Mouse (Mus musculus): ENCODE data around the gene Cpne2. TPM values are rescaled to one million over a fixed set of nuclear protein-coding genes. Genes with fewer than 3 reads are reported as not detected.

The Cpne2 gene
- polyA plus RNA-seq, 1 experiment from 2014 or later = 7.6 TPM

GRCm38 (mm10) chr8:94540889-94541795 is 8.4 kb downstream of the Cpne2 start:
- H3K4me3 ChIP-seq (ENCODE audit: low read depth, low read length) = no peak overlapping the region
- H3K27ac ChIP-seq (ENCODE audit: low read depth, low read length) = no peak overlapping the region
- no peak for ATAC-seq (replicated peaks; ENCODE audit: insufficient number of reproducible peaks, low FRiP score, low TSS enrichment)

GRCm38 (mm10) chr8:94543981-94544380 is 11.2 kb downstream of the Cpne2 start:
- Histone ChIP-seq H3K27ac (ENCODE audit: low read depth, low read length) (no peak overlapping the region), H3K4me1 (ENCODE audit: control insufficient read depth, insufficient read depth, low read length) (peaks cover 4% of the 10 kb centered on the region; the same call in 1 of the 2 replicates), H3K27me3 (ENCODE audit: control insufficient read depth, insufficient read depth, low read length) (no peaks in the 10 kb centered on the region), H3K4me3 (ENCODE audit: low read depth, low read length) (no peak overlapping the region), H3K9me3 (replicated peaks; ENCODE audit: control insufficient read depth, low read length) (no peaks in the 10 kb centered on the region), H3K36me3 (ENCODE audit: control insufficient read depth, insufficient read depth, low read length) (no peaks in the 10 kb centered on the region), H3K4me2 (no peak overlapping the region), H3K9ac (ENCODE audit: low read depth, low read length) (no peak overlapping the region)
- 60% methylated on average over 8 of the region's 8 CpGs for WGBS (ENCODE audit: insufficient replicate concordance)
- no peak for ATAC-seq (replicated peaks; ENCODE audit: insufficient number of reproducible peaks, low FRiP score, low TSS enrichment)

More at GRCm38 (mm10) chr8:94540889-94541795, 8.4 kb downstream of the Cpne2 start:
- no peak overlapping the region for H3K9ac ChIP-seq (ENCODE audit: low read depth, low read length)
- H3K4me2 ChIP-seq = no peak overlapping the region
- peaks cover 4% of the 10 kb centered on the region; the same call in 1 of the 2 replicates for H3K4me1 ChIP-seq (ENCODE audit: control insufficient read depth, insufficient read depth, low read length)
- H3K27me3 ChIP-seq (ENCODE audit: control insufficient read depth, insufficient read depth, low read length) = peaks cover 8% of the 10 kb centered on the region
- 70% methylated on average over 18 of the region's 18 CpGs for WGBS (ENCODE audit: insufficient replicate concordance)
- H3K36me3 ChIP-seq (ENCODE audit: control insufficient read depth, insufficient read depth, low read length) = no peaks in the 10 kb centered on the region
- H3K9me3 ChIP-seq (replicated peaks; ENCODE audit: control insufficient read depth, low read length) = no peaks in the 10 kb centered on the region

- Histone ChIP-seq H3K9ac (ENCODE audit: low read depth, low read length) (no peak overlapping the region), H3K36me3 (ENCODE audit: control insufficient read depth, insufficient read depth, low read length) (no peaks in the 10 kb centered on the region), H3K9me3 (replicated peaks; ENCODE audit: control insufficient read depth, low read length) (no peaks in the 10 kb centered on the region), H3K27ac (ENCODE audit: low read depth, low read length) (no peak overlapping the region), H3K27me3 (ENCODE audit: control insufficient read depth, insufficient read depth, low read length) (no peaks in the 10 kb centered on the region), H3K4me3 (ENCODE audit: low read depth, low read length) (no peak overlapping the region), H3K4me2 (no peak overlapping the region), H3K4me1 (ENCODE audit: control insufficient read depth, insufficient read depth, low read length) (peaks cover 5% of the 10 kb centered on the region)
- no peak for ATAC-seq (replicated peaks; ENCODE audit: insufficient number of reproducible peaks, low FRiP score, low TSS enrichment)
- WGBS (ENCODE audit: insufficient replicate concordance) = 78% methylated on average over 5 of the region's 5 CpGs
Measured at GRCm38 (mm10) chr8:94549041-94549440, 16.3 kb downstream of the Cpne2 start.

GRCm38 (mm10) chr8:94549482-94549881 is 16.7 kb downstream of the Cpne2 start:
- no peak overlapping the region for H3K27ac ChIP-seq (ENCODE audit: low read depth, low read length)

GRCm38 (mm10) chr8:94549998-94550397 is 17.2 kb downstream of the Cpne2 start:
- Histone ChIP-seq H3K4me1 (ENCODE audit: control insufficient read depth, insufficient read depth, low read length) (peaks cover 5% of the 10 kb centered on the region), H3K9me3 (replicated peaks; ENCODE audit: control insufficient read depth, low read length) (no peaks in the 10 kb centered on the region), H3K4me3 (ENCODE audit: low read depth, low read length) (no peak overlapping the region), H3K27ac (ENCODE audit: low read depth, low read length) (no peak overlapping the region), H3K4me2 (no peak overlapping the region), H3K27me3 (ENCODE audit: control insufficient read depth, insufficient read depth, low read length) (no peaks in the 10 kb centered on the region), H3K36me3 (ENCODE audit: control insufficient read depth, insufficient read depth, low read length) (no peaks in the 10 kb centered on the region), H3K9ac (ENCODE audit: low read depth, low read length) (no peak overlapping the region)
- 68% methylated on average over 5 of the region's 5 CpGs for WGBS (ENCODE audit: insufficient replicate concordance)
- no peak for ATAC-seq (replicated peaks; ENCODE audit: insufficient number of reproducible peaks, low FRiP score, low TSS enrichment)

More at GRCm38 (mm10) chr8:94549482-94549881, 16.7 kb downstream of the Cpne2 start:
- Histone ChIP-seq H3K4me3 (ENCODE audit: low read depth, low read length) (no peak overlapping the region), H3K27me3 (ENCODE audit: control insufficient read depth, insufficient read depth, low read length) (no peaks in the 10 kb centered on the region), H3K9me3 (replicated peaks; ENCODE audit: control insufficient read depth, low read length) (no peaks in the 10 kb centered on the region), H3K36me3 (ENCODE audit: control insufficient read depth, insufficient read depth, low read length) (no peaks in the 10 kb centered on the region), H3K9ac (ENCODE audit: low read depth, low read length) (no peak overlapping the region), H3K4me2 (no peak overlapping the region), H3K4me1 (ENCODE audit: control insufficient read depth, insufficient read depth, low read length) (peaks cover 5% of the 10 kb centered on the region)
- no peak for ATAC-seq (replicated peaks; ENCODE audit: insufficient number of reproducible peaks, low FRiP score, low TSS enrichment)
- WGBS (ENCODE audit: insufficient replicate concordance) = 50% methylated on average over 5 of the region's 5 CpGs

GRCm38 (mm10) chr8:94551471-94552422 is 19.0 kb downstream of the Cpne2 start:
- H3K27ac ChIP-seq (ENCODE audit: low read depth, low read length) = no peak overlapping the region
- no peak overlapping the region for H3K4me2 ChIP-seq
- H3K9ac ChIP-seq (ENCODE audit: low read depth, low read length) = no peak overlapping the region
- ATAC-seq (replicated peaks; ENCODE audit: insufficient number of reproducible peaks, low FRiP score, low TSS enrichment) = no peak; the same call in 1 of the 2 replicates
- WGBS (ENCODE audit: insufficient replicate concordance) = 45% methylated on average over 17 of the region's 17 CpGs
- H3K4me1 ChIP-seq (ENCODE audit: control insufficient read depth, insufficient read depth, low read length) = peaks cover 5% of the 10 kb centered on the region
- H3K4me3 ChIP-seq (ENCODE audit: low read depth, low read length) = no peak overlapping the region
- H3K36me3 ChIP-seq (ENCODE audit: control insufficient read depth, insufficient read depth, low read length) = no peaks in the 10 kb centered on the region
- H3K9me3 ChIP-seq (replicated peaks; ENCODE audit: control insufficient read depth, low read length) = no peaks in the 10 kb centered on the region
- no peaks in the 10 kb centered on the region for H3K27me3 ChIP-seq (ENCODE audit: control insufficient read depth, insufficient read depth, low read length)

GRCm38 (mm10) chr8:94552696-94553095 is 19.9 kb downstream of the Cpne2 start:
- peaks cover 5% of the 10 kb centered on the region for H3K4me1 ChIP-seq (ENCODE audit: control insufficient read depth, insufficient read depth, low read length)

GRCm38 (mm10) chr8:94557281-94557680 is 24.5 kb downstream of the Cpne2 start:
- no peaks in the 10 kb centered on the region for H3K36me3 ChIP-seq (ENCODE audit: control insufficient read depth, insufficient read depth, low read length)
- ATAC-seq (replicated peaks; ENCODE audit: insufficient number of reproducible peaks, low FRiP score, low TSS enrichment) = no peak
- no peaks in the 10 kb centered on the region for H3K4me1 ChIP-seq (ENCODE audit: control insufficient read depth, insufficient read depth, low read length)

More at GRCm38 (mm10) chr8:94552696-94553095, 19.9 kb downstream of the Cpne2 start:
- Histone ChIP-seq H3K27me3 (ENCODE audit: control insufficient read depth, insufficient read depth, low read length) (no peaks in the 10 kb centered on the region), H3K4me3 (ENCODE audit: low read depth, low read length) (no peak overlapping the region), H3K27ac (ENCODE audit: low read depth, low read length) (no peak overlapping the region), H3K9ac (ENCODE audit: low read depth, low read length) (no peak overlapping the region), H3K4me2 (no peak overlapping the region), H3K9me3 (replicated peaks; ENCODE audit: control insufficient read depth, low read length) (no peaks in the 10 kb centered on the region), H3K36me3 (ENCODE audit: control insufficient read depth, insufficient read depth, low read length) (no peaks in the 10 kb centered on the region)
- ATAC-seq (replicated peaks; ENCODE audit: insufficient number of reproducible peaks, low FRiP score, low TSS enrichment) = no peak
- 72% methylated on average over 2 of the region's 2 CpGs for WGBS (ENCODE audit: insufficient replicate concordance)

More at GRCm38 (mm10) chr8:94557281-94557680, 24.5 kb downstream of the Cpne2 start:
- Histone ChIP-seq H3K4me2 (no peak overlapping the region), H3K27ac (ENCODE audit: low read depth, low read length) (no peak overlapping the region), H3K9ac (ENCODE audit: low read depth, low read length) (no peak overlapping the region), H3K9me3 (replicated peaks; ENCODE audit: control insufficient read depth, low read length) (no peaks in the 10 kb centered on the region), H3K27me3 (ENCODE audit: control insufficient read depth, insufficient read depth, low read length) (no peaks in the 10 kb centered on the region), H3K4me3 (ENCODE audit: low read depth, low read length) (no peak overlapping the region)
- 58% methylated on average over 3 of the region's 3 CpGs for WGBS (ENCODE audit: insufficient replicate concordance)

All from heart, embryonic 11.5 days (tissue).